Mouse (Mus musculus) adrenal gland (tissue): ENCODE results near the gene Gm15023.
"Not testable (repeated sequence)": the region's sequence is repeated elsewhere in the genome, so short reads cannot be mapped to it uniquely, and the experiment has no call there.

Experiments used
- intact Hi-C: fragments of 180-260 bp; cut with DNase I; formaldehyde crosslinking; loops from one replicate; pipeline ENCODE4 v1.15.1; 2025
- long read RNA-seq, 2 experiments: library from polyadenylated mRNA; unstranded; transcript quantifications; one replicate each; pipeline ENCODE4 v2.0.0; 2020; ENCODE audit warnings: borderline replicate concordance in 1 of 2; ENCODE audit not compliant: insufficient replicate concordance in 1 of 2

Gene Gm15023
- long read RNA-seq, experiment 1, result 0 reads
- long read RNA-seq, experiment 2, result 0 reads

GRCm38 (mm10) chrX:135177532-135177931 lies at the start of gene Gm15023:
Gene Gm15023, minus strand, starts transcription at chrX:135177632.
- intact Hi-C loops, result not testable (repeated sequence)

- intact Hi-C loops, result no loop called here
Observed at GRCm38 (mm10) chrX:135210436-135211221, 33.2 kb upstream of the Gm15023 start, which contains the start of gene Tceal6. Gene Tceal6, minus strand, starts transcription at chrX:135210687.

GRCm38 (mm10) chrX:135209773-135210435 lies 32.5 kb upstream of the Gm15023 start:
- intact Hi-C loops, result not testable (repeated sequence)

GRCm38 (mm10) chrX:135189924-135190323 lies 12.5 kb upstream of the Gm15023 start:
- intact Hi-C loops, result not testable (repeated sequence)

DNA sequence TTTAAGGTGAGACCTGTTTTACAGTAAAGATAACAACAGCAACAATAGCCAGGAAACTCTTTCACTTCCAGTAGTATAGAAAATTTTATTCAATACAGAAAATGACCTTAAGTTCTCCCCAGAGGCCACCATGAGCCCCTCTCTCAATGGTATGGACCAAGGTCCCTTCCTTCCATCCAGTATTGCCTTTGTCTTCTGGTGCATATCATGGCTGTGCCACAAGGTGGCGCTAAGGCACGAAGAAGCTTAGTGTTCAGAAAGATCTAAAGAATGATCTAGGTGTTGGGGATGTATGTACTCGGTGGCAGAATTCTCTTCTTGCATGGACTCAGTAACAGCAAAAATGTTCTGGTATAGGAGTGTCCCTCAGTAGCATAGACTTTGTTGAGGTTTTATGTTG lies 11.2 kb upstream of the Gm15023 start:
- intact Hi-C loops, result not testable (repeated sequence)
